Mouse (Mus musculus) myocyte (in vitro differentiated cells): ENCODE measurements around the gene Smyd1.

ENCODE experiments used
- CEBPB ChIP-seq: IDR thresholded peaks from 2 replicates; pipeline ENCODE4 v1.6.1; 2011; ENCODE audit warnings: mild to moderate bottlenecking, moderate library complexity; ENCODE audit not compliant: poor library complexity, insufficient read depth, severe bottlenecking
- MAX ChIP-seq: IDR thresholded peaks from one replicate; pipeline ENCODE4 v1.6.1; 2011; ENCODE audit warnings: low read depth, mild to moderate bottlenecking, control low read depth
- MYOD1 ChIP-seq, 3 experiments: IDR thresholded peaks; one replicate each; pipeline ENCODE4 v1.6.1; 2011; ENCODE audit warnings: control low read depth in 2 of 3, low read depth in 2 of 3, mild to moderate bottlenecking in 2 of 3, moderate library complexity in 1 of 3; ENCODE audit not compliant: insufficient read length in 2 of 3, control insufficient read depth in 1 of 3
- POLR2A ChIP-seq: IDR thresholded peaks from one replicate; pipeline ENCODE4 v1.6.1; 2011; ENCODE audit warnings: low read depth, mild to moderate bottlenecking, control low read depth, moderate library complexity; ENCODE audit not compliant: insufficient read length
- POLR2AphosphoS2 ChIP-seq: IDR thresholded peaks from one replicate; pipeline ENCODE4 v1.6.1; 2011; ENCODE audit warnings: low read depth, control low read depth; ENCODE audit not compliant: insufficient read length
- REST ChIP-seq: IDR thresholded peaks from one replicate; pipeline ENCODE4 v1.6.1; 2011; ENCODE audit warnings: mild to moderate bottlenecking, control low read depth, moderate library complexity; ENCODE audit not compliant: insufficient read depth, insufficient read length
- SRF ChIP-seq: IDR thresholded peaks from one replicate; pipeline ENCODE4 v1.6.1; 2011; ENCODE audit warnings: low read depth; ENCODE audit not compliant: control insufficient read depth, insufficient read length
- TCF12 ChIP-seq: IDR thresholded peaks from one replicate; pipeline ENCODE4 v1.6.1; 2011; ENCODE audit warnings: mild to moderate bottlenecking, control low read depth; ENCODE audit not compliant: poor library complexity, insufficient read depth, severe bottlenecking
- USF1 ChIP-seq: IDR thresholded peaks from one replicate; pipeline ENCODE4 v1.6.1; 2011; ENCODE audit warnings: low read depth, mild to moderate bottlenecking, control low read depth, moderate library complexity

- TF ChIP-seq POLR2A (no peak), TCF12 (no peak), USF1 (no peak), SRF (no peak), CEBPB (no peak), MAX (no peak), MYOD1 (IDR thresholded peaks at IDR 0.05; ENCODE audit: control insufficient read depth in 1 of 3, insufficient read length in 2 of 3, low read depth in 2 of 3) (no peak), REST (no peak), POLR2AphosphoS2 (no peak)
Measured at GRCm38 (mm10) chr6:71235121-71235520, 86.9 kb downstream of the Smyd1 start.
